Mouse (Mus musculus) lung, adult 2 months (tissue): ENCODE results near the gene Grik3.

Experiments used
- CTCF ChIP-seq: fragments of 200-500 bp; IDR thresholded peaks from 2 replicates; pipeline ENCODE4 v1.5.1; 2011; ENCODE audit warnings: mild to moderate bottlenecking, low read length, control low read depth; ENCODE audit not compliant: insufficient read depth
- POLR2A ChIP-seq: fragments of 200-500 bp; IDR thresholded peaks from 2 replicates; pipeline ENCODE4 v1.6.1; 2011; ENCODE audit warnings: low read depth, mild to moderate bottlenecking, control low read depth, low read length, borderline replicate concordance; ENCODE audit errors: extremely low read depth

- TF ChIP-seq CTCF = no peak
- no peak for TF ChIP-seq POLR2A
Measured at GRCm38 (mm10) chr4:125640921-125641663, 150.6 kb downstream of the Grik3 start.
